Mouse (Mus musculus): Measurements from ENCODE around the gene Fsip1.

Fsip1 gene

DNA sequence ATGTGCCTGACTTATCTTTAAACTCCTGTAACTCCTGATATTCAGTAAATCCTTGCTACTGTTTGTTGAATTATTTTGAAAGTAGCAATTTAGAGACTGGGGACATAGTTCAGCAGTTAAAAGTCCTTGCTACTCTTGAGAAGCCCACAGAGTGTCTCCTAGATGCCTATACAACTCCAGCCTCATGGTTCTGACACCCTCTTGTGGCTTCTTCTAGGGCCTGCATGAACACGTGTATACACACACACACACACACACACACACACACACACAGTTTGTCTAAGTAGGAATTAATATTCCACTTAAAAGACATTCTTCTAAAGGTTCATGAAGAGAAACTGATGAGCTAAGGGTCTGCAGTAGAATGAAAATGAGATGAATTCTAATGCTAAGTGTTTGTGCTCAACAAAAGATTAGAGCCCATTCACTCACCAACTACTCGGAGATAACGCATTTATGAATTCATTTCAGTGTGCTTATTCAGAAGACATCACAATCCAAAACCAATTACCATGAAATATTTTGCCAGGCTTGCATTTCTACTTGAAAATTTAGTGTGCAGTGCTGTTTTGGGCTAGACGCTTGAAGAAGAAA, 28.2 kb downstream of the Fsip1 start:
- no peak for DNase-seq (ENCODE audit: low read depth, low spot score)
- no peaks in the 10 kb centered on the region for H3K27me3 ChIP-seq (ENCODE audit: control insufficient read depth, insufficient read depth, low read length, poor library complexity, severe bottlenecking)
- no peaks in the 10 kb centered on the region for H3K36me3 ChIP-seq (ENCODE audit: control insufficient read depth, insufficient read depth, low read length, poor library complexity, severe bottlenecking)

GRCm38 (mm10) chr2:118225316-118226041, 31.3 kb downstream of the Fsip1 start:
- no peak for DNase-seq (ENCODE audit: low read depth, low spot score)
- no peaks in the 10 kb centered on the region for H3K36me3 ChIP-seq (ENCODE audit: control insufficient read depth, insufficient read depth, low read length, poor library complexity, severe bottlenecking)

GRCm38 (mm10) chr2:118217993-118218595, 38.7 kb downstream of the Fsip1 start:
- no peak for DNase-seq (ENCODE audit: low read depth, low spot score)
- H3K27me3 ChIP-seq (ENCODE audit: control insufficient read depth, insufficient read depth, low read length, poor library complexity, severe bottlenecking), result no peaks in the 10 kb centered on the region

More at GRCm38 (mm10) chr2:118225316-118226041, 31.3 kb downstream of the Fsip1 start:
- H3K27me3 ChIP-seq (ENCODE audit: control insufficient read depth, insufficient read depth, low read length, poor library complexity, severe bottlenecking), result no peaks in the 10 kb centered on the region

GRCm38 (mm10) chr2:118209712-118210111, 47.1 kb downstream of the Fsip1 start:
- Histone ChIP-seq H3K27me3 (ENCODE audit: control insufficient read depth, insufficient read depth, low read length, poor library complexity, severe bottlenecking) (no peaks in the 10 kb centered on the region), H3K36me3 (ENCODE audit: control insufficient read depth, insufficient read depth, low read length, poor library complexity, severe bottlenecking) (no peaks in the 10 kb centered on the region)
- no peak for DNase-seq (ENCODE audit: low read depth, low spot score)

More at GRCm38 (mm10) chr2:118217993-118218595, 38.7 kb downstream of the Fsip1 start:
- no peaks in the 10 kb centered on the region for H3K36me3 ChIP-seq (ENCODE audit: control insufficient read depth, insufficient read depth, low read length, poor library complexity, severe bottlenecking)

DNA sequence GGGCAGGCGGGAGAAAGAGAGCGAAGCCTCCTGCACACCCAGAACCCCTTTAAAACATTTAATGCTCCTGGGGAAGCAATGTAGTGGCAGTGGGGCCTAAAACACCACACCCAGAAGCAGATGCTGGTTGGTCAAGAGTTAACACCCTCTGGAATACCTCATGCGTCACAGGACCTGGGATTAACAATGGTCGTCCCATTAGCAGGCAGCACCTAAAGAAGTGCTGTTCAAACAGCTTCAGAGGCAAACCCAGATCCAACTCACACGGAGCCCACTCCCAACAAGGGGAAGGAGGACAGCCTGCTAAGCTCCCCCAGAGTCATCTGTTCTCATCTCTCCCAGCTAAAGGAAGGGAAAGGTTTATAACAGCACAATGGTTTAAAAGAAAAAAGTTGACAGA, 48.1 kb downstream of the Fsip1 start:
- Histone ChIP-seq H3K36me3 (ENCODE audit: control insufficient read depth, insufficient read depth, low read length, poor library complexity, severe bottlenecking) (no peaks in the 10 kb centered on the region), H3K27me3 (ENCODE audit: control insufficient read depth, insufficient read depth, low read length, poor library complexity, severe bottlenecking) (no peaks in the 10 kb centered on the region)
- DNase-seq (ENCODE audit: low read depth, low spot score), result no peak

- no peak for DNase-seq (ENCODE audit: low read depth, low spot score)
- Histone ChIP-seq H3K27me3 (ENCODE audit: control insufficient read depth, insufficient read depth, low read length, poor library complexity, severe bottlenecking) (no peaks in the 10 kb centered on the region), H3K36me3 (ENCODE audit: control insufficient read depth, insufficient read depth, low read length, poor library complexity, severe bottlenecking) (no peaks in the 10 kb centered on the region)
Measured at GRCm38 (mm10) chr2:118205991-118206585, 50.7 kb downstream of the Fsip1 start.

- H3K36me3 ChIP-seq (ENCODE audit: control insufficient read depth, insufficient read depth, low read length, poor library complexity, severe bottlenecking), result no peaks in the 10 kb centered on the region
- H3K27me3 ChIP-seq (ENCODE audit: control insufficient read depth, insufficient read depth, low read length, poor library complexity, severe bottlenecking), result no peaks in the 10 kb centered on the region
- DNase-seq (ENCODE audit: low read depth, low spot score), result no peak
Measured at GRCm38 (mm10) chr2:118204646-118205045, 52.1 kb downstream of the Fsip1 start.

DNA sequence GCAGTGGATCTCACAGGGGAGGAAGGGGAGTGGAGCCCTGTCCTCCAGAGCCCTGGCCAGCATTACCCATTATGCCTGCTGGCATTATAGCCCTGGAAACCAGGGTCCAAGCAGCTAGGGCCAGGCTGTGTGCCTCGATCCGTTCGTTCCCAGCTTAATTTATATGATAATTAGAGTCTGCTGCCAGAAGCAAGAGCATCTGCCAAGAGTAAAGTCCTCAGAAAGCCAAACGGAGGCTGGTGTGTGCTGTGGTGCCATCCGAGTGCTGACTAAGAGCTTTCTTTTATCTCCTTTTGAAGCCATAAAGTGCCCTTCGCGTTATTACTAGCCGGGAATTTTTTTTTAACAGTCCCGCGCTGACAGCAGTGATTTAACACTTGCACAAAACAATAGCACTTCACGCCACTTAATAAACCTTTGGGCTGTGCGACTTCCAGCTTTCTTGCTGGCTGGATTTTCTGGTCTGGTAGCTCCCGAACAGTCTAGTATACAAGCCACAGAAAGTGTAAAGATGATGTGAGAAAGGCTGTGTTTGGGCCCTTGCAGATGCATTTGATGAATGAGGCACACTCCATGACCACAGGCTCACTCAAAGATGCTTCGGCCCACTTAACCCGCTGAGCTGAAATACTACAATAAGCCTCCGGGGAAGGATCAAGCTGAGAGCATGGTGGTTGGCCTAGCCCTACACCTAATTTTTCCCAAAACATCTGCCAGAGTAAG, 52.9 kb downstream of the Fsip1 start:
- no peak for DNase-seq (ENCODE audit: low read depth, low spot score)
- Histone ChIP-seq H3K36me3 (ENCODE audit: control insufficient read depth, insufficient read depth, low read length, poor library complexity, severe bottlenecking) (no peaks in the 10 kb centered on the region), H3K27me3 (ENCODE audit: control insufficient read depth, insufficient read depth, low read length, poor library complexity, severe bottlenecking) (no peaks in the 10 kb centered on the region)

GRCm38 (mm10) chr2:118202934-118203333, 53.8 kb downstream of the Fsip1 start:
- no peaks in the 10 kb centered on the region for H3K36me3 ChIP-seq (ENCODE audit: control insufficient read depth, insufficient read depth, low read length, poor library complexity, severe bottlenecking)
- H3K27me3 ChIP-seq (ENCODE audit: control insufficient read depth, insufficient read depth, low read length, poor library complexity, severe bottlenecking), result no peaks in the 10 kb centered on the region
- DNase-seq (ENCODE audit: low read depth, low spot score), result no peak

- no peaks in the 10 kb centered on the region for H3K27me3 ChIP-seq (ENCODE audit: control insufficient read depth, insufficient read depth, low read length, poor library complexity, severe bottlenecking)
- no peaks in the 10 kb centered on the region for H3K36me3 ChIP-seq (ENCODE audit: control insufficient read depth, insufficient read depth, low read length, poor library complexity, severe bottlenecking)
- DNase-seq (ENCODE audit: low read depth, low spot score), result no peak
Measured at GRCm38 (mm10) chr2:118201983-118202382, 54.8 kb downstream of the Fsip1 start.

GRCm38 (mm10) chr2:118199867-118200266, 56.9 kb downstream of the Fsip1 start:
- DNase-seq (ENCODE audit: low read depth, low spot score), result peak; percentile 88
- H3K27me3 ChIP-seq (ENCODE audit: control insufficient read depth, insufficient read depth, low read length, poor library complexity, severe bottlenecking), result no peaks in the 10 kb centered on the region
- H3K36me3 ChIP-seq (ENCODE audit: control insufficient read depth, insufficient read depth, low read length, poor library complexity, severe bottlenecking), result no peaks in the 10 kb centered on the region

- Histone ChIP-seq H3K36me3 (ENCODE audit: control insufficient read depth, insufficient read depth, low read length, poor library complexity, severe bottlenecking) (no peaks in the 10 kb centered on the region), H3K27me3 (ENCODE audit: control insufficient read depth, insufficient read depth, low read length, poor library complexity, severe bottlenecking) (no peaks in the 10 kb centered on the region)
- DNase-seq (ENCODE audit: low read depth, low spot score), result no peak
Measured at GRCm38 (mm10) chr2:118196966-118197365, 59.8 kb downstream of the Fsip1 start.

DNA sequence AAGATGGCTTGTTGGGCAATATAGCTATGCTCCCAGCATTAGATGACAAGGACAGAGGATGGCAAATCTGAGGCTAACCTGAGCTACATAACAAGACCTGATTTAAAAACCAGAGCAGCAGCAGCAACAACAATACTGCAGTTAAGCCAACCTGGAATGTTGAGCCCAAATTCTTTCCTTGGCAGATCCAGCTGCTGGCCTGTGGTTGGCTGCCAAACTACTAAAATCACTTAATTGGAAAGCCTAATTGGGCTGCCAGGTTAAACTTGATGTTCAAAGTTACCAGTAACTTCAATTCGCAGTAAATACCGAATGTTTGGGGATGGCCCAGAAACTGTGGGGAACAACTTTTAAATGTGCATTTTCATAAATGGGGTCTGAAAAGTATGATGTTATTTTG, 74.6 kb downstream of the Fsip1 start:
- DNase-seq (ENCODE audit: low read depth, low spot score), result no peak
- no peaks in the 10 kb centered on the region for H3K27me3 ChIP-seq (ENCODE audit: control insufficient read depth, insufficient read depth, low read length, poor library complexity, severe bottlenecking)
- no peaks in the 10 kb centered on the region for H3K36me3 ChIP-seq (ENCODE audit: control insufficient read depth, insufficient read depth, low read length, poor library complexity, severe bottlenecking)

DNA sequence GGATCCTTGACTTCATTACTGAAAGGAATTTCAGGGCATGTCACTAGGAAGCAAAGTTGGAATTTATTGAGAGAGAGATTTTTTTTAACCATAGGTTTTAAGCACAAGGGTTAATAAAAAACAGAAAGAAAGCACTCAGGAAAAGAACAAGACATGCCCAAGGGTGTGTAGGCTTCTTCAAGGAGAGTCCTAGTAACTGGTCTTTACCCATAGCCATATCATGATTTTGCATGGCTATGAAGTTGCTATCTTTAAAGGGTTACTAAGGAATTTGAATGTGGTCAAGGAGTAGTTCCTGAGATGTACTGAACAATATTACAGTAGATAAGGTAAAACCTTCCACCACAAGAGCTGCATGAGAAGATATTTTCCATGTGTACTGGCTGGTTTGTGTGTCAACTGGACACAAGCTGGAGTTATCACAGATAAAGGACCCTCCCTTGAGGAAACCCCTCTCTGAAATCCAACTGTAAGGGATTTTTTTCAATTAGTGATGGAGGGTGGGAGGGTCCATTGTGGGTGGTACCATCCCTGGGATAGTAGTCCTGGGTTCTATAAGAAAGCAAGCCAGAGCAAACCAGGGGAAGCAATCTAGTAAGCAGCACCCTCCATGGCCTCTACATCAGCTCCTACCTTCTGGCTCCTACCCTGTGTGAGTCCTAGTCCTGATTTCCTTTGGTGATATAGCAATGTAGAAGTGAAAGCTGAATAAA, 76.7 kb downstream of the Fsip1 start:
- no peaks in the 10 kb centered on the region for H3K27me3 ChIP-seq (ENCODE audit: control insufficient read depth, insufficient read depth, low read length, poor library complexity, severe bottlenecking)
- no peaks in the 10 kb centered on the region for H3K36me3 ChIP-seq (ENCODE audit: control insufficient read depth, insufficient read depth, low read length, poor library complexity, severe bottlenecking)
- DNase-seq (ENCODE audit: low read depth, low spot score), result no peak
